Mouse (Mus musculus) limb, embryonic 11.5 days (tissue): ENCODE data around the gene Nat10. TPM values are rescaled to one million over a fixed set of nuclear protein-coding genes. Genes with fewer than 3 reads are reported as not detected.
A peak's percentile ranks its signal among the peaks of the same experiment; 100 is the strongest.

ENCODE experiments used
- ATAC-seq: fragments of 200-750 bp; cut with Nextera tagmentation; 2 replicates; pipeline ENCODE4 v1.8.0; 2017; ENCODE audit warnings: low read depth; ENCODE audit not compliant: insufficient number of reproducible peaks, low FRiP score, low TSS enrichment
- DNase-seq: peaks from one replicate; pipeline ENCODE4 v3.0.0-alpha.2; 2015; ENCODE audit warnings: low spot score
- H3K27ac ChIP-seq: fragments of 300-500 bp; sonication (generic); replicated peaks from 2 replicates; pipeline ENCODE4 v1.5.1; 2014; ENCODE audit warnings: low read depth, mild to moderate bottlenecking, low read length
- H3K27me3 ChIP-seq: fragments of 300-500 bp; sonication (generic); 2 replicates; pipeline ENCODE4 v1.6.1; 2014; ENCODE audit warnings: mild to moderate bottlenecking, low read length, mixed read lengths; ENCODE audit not compliant: control insufficient read depth, insufficient read depth
- H3K36me3 ChIP-seq: fragments of 300-500 bp; sonication (generic); 2 replicates; pipeline ENCODE4 v1.6.1; 2014; ENCODE audit warnings: mild to moderate bottlenecking, low read length, moderate library complexity, mixed read lengths; ENCODE audit not compliant: control insufficient read depth, insufficient read depth
- H3K4me1 ChIP-seq: fragments of 300-500 bp; sonication (generic); 2 replicates; pipeline ENCODE4 v1.6.1; 2014; ENCODE audit warnings: low read length, mixed read lengths; ENCODE audit not compliant: control insufficient read depth, insufficient read depth
- H3K4me2 ChIP-seq: fragments of 300-500 bp; sonication (generic); 2 replicates; pipeline ENCODE4 v1.6.1; 2014; ENCODE audit warnings: low read depth, mild to moderate bottlenecking, moderate library complexity; ENCODE audit not compliant: severe bottlenecking
- H3K4me3 ChIP-seq: fragments of 300-500 bp; sonication (generic); 2 replicates; pipeline ENCODE4 v1.5.1; 2014; ENCODE audit warnings: low read depth, low read length
- H3K9ac ChIP-seq: fragments of 300-500 bp; sonication (generic); 2 replicates; pipeline ENCODE4 v1.6.1; 2014; ENCODE audit warnings: mild to moderate bottlenecking, low read length
- H3K9me3 ChIP-seq: fragments of 300-500 bp; sonication (generic); 2 replicates; pipeline ENCODE4 v1.6.1; 2016; ENCODE audit warnings: low read length; ENCODE audit not compliant: control insufficient read depth
- WGBS: fragments of 180-500 bp; shearing (Covaris S2); extraction: QIAGEN DNeasy Blood & Tissue Kit; methylation state at CpG from one replicate; pipeline ENCODE4 v1.1.7; 2014; 5-methylcytosine and 5-hydroxymethylcytosine counted together
- polyA plus RNA-seq: library from polyadenylated mRNA; unstranded; fragments of >200 nt; fragmentation: Nextera tagmentation; extraction: Ambion mirVana; gene quantifications from 2 replicates; pipeline ENCODE4 v1.2.1, GENCODE M21; 2014

Gene Nat10
- polyA plus RNA-seq, 1 experiment from 2014 or later = 29.4 TPM

DNA sequence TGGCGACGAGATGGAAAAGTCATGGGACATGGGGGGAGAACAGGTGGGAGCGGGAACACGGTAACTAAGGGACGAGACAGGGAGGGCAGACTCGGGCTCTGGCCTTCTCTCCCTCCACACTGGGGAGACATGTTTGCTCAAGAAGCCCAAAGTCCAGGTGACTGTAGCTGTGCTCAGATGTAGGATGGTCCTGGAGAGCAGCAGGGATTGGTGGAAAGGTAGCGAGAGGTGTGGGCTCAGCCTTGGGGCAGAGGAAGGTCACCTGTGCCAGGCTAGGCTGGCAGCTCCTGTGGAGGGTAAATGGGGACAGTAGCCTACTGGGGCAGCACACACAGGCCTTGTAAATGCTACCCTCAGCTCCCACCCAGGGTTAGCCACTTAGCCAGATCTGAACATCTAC lies 47.2 kb downstream of the Nat10 start:
- Histone ChIP-seq H3K4me1 (no peaks in the 10 kb centered on the region), H3K27me3 (no peaks in the 10 kb centered on the region), H3K9ac (no peak overlapping the region), H3K36me3 (no peaks in the 10 kb centered on the region; the same call in 1 of the 2 replicates), H3K4me2 (no peak overlapping the region), H3K4me3 (no peak overlapping the region), H3K27ac (no peak overlapping the region), H3K9me3 (no peaks in the 10 kb centered on the region)
- ATAC-seq (no peak), DNase-seq (no peak)
- 88% methylated on average over 7 of the region's 7 CpGs for WGBS

- Histone ChIP-seq H3K4me2 (no peak overlapping the region), H3K4me3 (no peak overlapping the region), H3K9ac (no peak overlapping the region), H3K36me3 (peaks cover 3% of the 10 kb centered on the region), H3K27me3 (no peaks in the 10 kb centered on the region), H3K9me3 (no peaks in the 10 kb centered on the region), H3K27ac (no peak overlapping the region), H3K4me1 (peaks cover 10% of the 10 kb centered on the region)
- ATAC-seq = no peak
- no peak for DNase-seq
- 95% methylated on average over 7 of the region's 7 CpGs for WGBS
Measured at GRCm38 (mm10) chr2:103710849-103711248, 50.2 kb downstream of the Nat10 start.

- Histone ChIP-seq H3K36me3 (peaks cover 5% of the 10 kb centered on the region; the same call in 1 of the 2 replicates), H3K27ac (no peak overlapping the region), H3K9ac (no peak overlapping the region), H3K4me3 (no peak overlapping the region), H3K4me2 (no peak overlapping the region), H3K27me3 (no peaks in the 10 kb centered on the region), H3K9me3 (no peaks in the 10 kb centered on the region), H3K4me1 (peaks cover 11% of the 10 kb centered on the region)
- 85% methylated on average over 6 of the region's 6 CpGs for WGBS
- ATAC-seq (no peak), DNase-seq (no peak)
Measured at GRCm38 (mm10) chr2:103707056-103707776, 53.9 kb downstream of the Nat10 start.

DNA sequence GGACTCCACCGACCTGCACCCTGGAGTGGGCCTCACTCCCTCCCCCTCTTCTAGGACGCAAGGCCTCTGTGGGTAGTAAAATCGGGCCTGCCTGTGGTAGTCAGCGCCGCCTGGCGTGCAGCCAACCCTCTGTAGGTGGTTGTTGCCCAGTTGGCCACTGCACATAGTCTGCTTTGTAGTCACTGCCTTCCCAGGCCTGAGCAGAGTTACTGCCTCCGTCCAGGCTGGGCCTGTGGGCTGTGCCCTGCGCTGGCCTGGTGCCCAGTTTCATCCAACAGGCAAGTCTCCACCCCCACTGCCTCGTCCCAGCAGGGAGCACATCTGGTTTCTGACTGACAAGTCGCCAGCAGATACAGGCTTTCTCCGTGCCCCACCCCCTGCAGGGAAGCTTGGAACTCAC lies 54.8 kb downstream of the Nat10 start:
- no peak overlapping the region for H3K9ac ChIP-seq
- H3K4me2 ChIP-seq = no peak overlapping the region
- ATAC-seq (peak; percentile 63), DNase-seq (peak; percentile 59)
- H3K9me3 ChIP-seq = no peaks in the 10 kb centered on the region
- peak overlapping the region; percentile 33 for H3K27ac ChIP-seq
- no peaks in the 10 kb centered on the region for H3K27me3 ChIP-seq
- H3K36me3 ChIP-seq = peaks cover 5% of the 10 kb centered on the region; the same call in 1 of the 2 replicates
- no peak overlapping the region for H3K4me3 ChIP-seq
- 39% methylated on average over 11 of the region's 11 CpGs for WGBS
- H3K4me1 ChIP-seq = peaks cover 11% of the 10 kb centered on the region

DNA sequence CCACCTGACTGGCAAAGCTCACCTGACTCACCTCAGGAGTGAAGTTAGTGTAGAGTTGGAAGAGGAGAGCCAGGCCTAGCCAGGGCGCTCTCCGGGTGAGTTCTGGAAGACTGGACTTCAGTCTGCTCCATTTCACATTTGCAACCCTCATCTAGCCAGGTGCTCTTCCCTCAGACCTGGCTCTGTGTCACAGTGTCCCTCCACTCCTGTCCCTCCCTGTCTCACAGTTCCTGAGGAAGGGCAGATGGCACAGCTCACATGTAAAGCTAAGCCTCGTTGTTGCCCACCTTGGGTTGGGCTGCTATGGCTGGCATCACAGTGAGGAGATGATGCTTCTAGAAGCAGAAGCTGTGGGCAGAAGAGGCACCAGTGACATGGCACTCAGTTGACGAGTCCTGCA lies 55.2 kb downstream of the Nat10 start:
- ATAC-seq = no peak
- Histone ChIP-seq H3K4me3 (no peak overlapping the region), H3K27ac (peak overlapping the region; percentile 33; the same call in 1 of the 2 replicates), H3K36me3 (peaks cover 5% of the 10 kb centered on the region; the same call in 1 of the 2 replicates), H3K4me2 (no peak overlapping the region), H3K27me3 (no peaks in the 10 kb centered on the region), H3K9me3 (no peaks in the 10 kb centered on the region), H3K4me1 (peaks cover 11% of the 10 kb centered on the region), H3K9ac (no peak overlapping the region)
- no peak for DNase-seq
- 82% methylated on average over 4 of the region's 4 CpGs for WGBS

DNA sequence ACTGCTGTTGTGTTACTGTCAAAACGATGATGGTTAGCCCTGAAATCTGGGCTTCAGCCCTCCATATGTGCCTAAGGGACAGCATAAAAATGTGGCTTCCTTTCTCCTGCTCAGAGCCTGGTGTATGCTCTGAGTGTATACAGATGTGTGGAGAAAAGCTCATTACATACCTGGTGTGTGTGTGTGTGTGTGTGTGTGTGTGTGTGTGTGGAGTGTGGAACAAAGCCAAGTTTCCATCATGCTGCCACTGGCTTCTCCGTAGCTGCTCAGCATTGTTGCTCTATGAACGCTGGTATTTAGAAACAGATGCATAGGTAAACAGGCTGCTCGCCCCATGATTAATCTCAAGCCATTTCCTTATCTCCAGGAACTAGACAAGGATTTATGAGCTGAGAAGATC lies 57.2 kb downstream of the Nat10 start:
- H3K27ac ChIP-seq = no peak overlapping the region
- 81% methylated on average over 4 of the region's 4 CpGs for WGBS
- peaks cover 5% of the 10 kb centered on the region; the same call in 1 of the 2 replicates for H3K36me3 ChIP-seq

DNA sequence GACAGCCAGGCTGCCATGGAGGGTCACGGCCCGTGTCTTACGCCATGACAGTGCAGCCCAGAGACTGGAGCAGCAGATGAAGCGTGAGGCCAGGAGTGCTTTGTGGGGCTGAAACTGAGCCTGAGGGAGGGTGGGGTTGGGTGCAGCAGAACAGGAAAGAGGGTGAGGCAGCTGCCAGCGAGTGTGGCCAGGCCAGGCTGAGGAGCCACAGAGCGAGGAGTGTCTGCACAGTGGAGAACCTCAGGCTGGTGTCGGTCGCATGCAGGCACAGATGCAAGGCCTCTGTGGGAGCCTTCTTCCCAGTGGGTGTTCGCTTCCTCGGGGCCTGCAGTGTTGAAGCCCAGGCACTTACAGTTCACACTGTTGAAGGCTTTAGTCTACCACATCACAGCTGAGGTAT lies 57.7 kb downstream of the Nat10 start:
- H3K27me3 ChIP-seq = no peaks in the 10 kb centered on the region
- no peak overlapping the region for H3K9ac ChIP-seq
- H3K4me1 ChIP-seq = peaks cover 15% of the 10 kb centered on the region
- H3K4me2 ChIP-seq = no peak overlapping the region
- H3K4me3 ChIP-seq = no peak overlapping the region
- H3K36me3 ChIP-seq = peaks cover 3% of the 10 kb centered on the region; the same call in 1 of the 2 replicates
- no peak for DNase-seq
- no peak overlapping the region for H3K27ac ChIP-seq
- no peak for ATAC-seq
- WGBS = 82% methylated on average over 10 of the region's 10 CpGs
- H3K9me3 ChIP-seq = no peaks in the 10 kb centered on the region

More for the DNA sequence above, 57.2 kb downstream of the Nat10 start:
- Histone ChIP-seq H3K9me3 (no peaks in the 10 kb centered on the region), H3K27me3 (no peaks in the 10 kb centered on the region), H3K4me1 (peaks cover 15% of the 10 kb centered on the region), H3K4me3 (no peak overlapping the region), H3K4me2 (no peak overlapping the region), H3K9ac (no peak overlapping the region)
- ATAC-seq (no peak), DNase-seq (no peak)

DNA sequence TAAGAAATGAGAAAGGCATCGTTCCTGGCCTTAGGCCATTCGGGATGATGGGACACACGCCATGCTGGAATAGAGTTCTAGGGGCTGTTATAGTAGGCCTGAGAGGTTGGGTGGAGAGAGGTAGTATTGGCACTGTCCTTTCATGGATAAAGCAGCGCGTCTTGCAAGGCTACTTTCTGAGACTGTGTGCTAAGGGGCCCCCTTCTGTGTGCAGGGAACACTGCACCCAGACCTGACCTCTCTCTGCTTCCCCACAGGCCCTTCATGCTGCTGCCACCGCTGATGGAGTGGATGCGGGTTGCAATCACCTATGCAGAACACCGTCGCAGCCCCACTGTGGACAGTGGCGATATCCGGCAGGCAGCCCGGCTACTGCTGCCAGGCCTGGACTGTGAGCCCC lies 60.6 kb downstream of the Nat10 start:
- 81% methylated on average over 12 of the region's 12 CpGs for WGBS
- DNase-seq (no peak), ATAC-seq (no peak)
- H3K4me1 ChIP-seq = peaks cover 14% of the 10 kb centered on the region
- 0 out of 2 replicates have a peak, but pooled peaks cover 3% of the 10 kb centered on the region for H3K36me3 ChIP-seq
- no peak overlapping the region for H3K4me2 ChIP-seq
- H3K9me3 ChIP-seq = no peaks in the 10 kb centered on the region
- no peak overlapping the region for H3K9ac ChIP-seq
- H3K27me3 ChIP-seq = no peaks in the 10 kb centered on the region
- H3K27ac ChIP-seq = no peak overlapping the region
- H3K4me3 ChIP-seq = no peak overlapping the region
